In genomic region chr11:48820308-48820674, GRCm38 (mm10) we compare ENCODE assay signal across 15 mouse cellular contexts. TPM values are rescaled to one million over a fixed set of nuclear protein-coding genes. Genes with fewer than 3 reads are reported as not detected.
DNase-seq lines count a peak whose midpoint lies in the region; ATAC-seq lines count a peak whose summit lies in the region.
"Had no signal": no experiment of that assay in that cellular context is flagged by ENCODE, and none has a peak within 500 bp of the region (broad histone marks: within the 10 kb centered on the region; RNA-seq: fewer than 3 reads in every experiment).

No protein-coding gene starts in this region.

- H3K36me3 ChIP-seq in heart, embryonic 14.5 days (ENCODE audit: control insufficient read depth, insufficient read depth, low read length), result peaks cover 6% of the 10 kb centered on the region; the same call in 1 of the 2 replicates
- no peaks in the 10 kb centered on the region for H3K36me3 ChIP-seq in liver, embryonic 11.5 days (ENCODE audit: control insufficient read depth, insufficient read depth, low read length)
- H3K36me3 ChIP-seq: forebrain, embryonic 15.5 days; lung, embryonic 15.5 days; neural tube, embryonic 12.5 days had no signal

- no peak overlapping the region for H3K9ac ChIP-seq in heart, embryonic 14.5 days (ENCODE audit: low read length)
- H3K9ac ChIP-seq in liver, embryonic 11.5 days (ENCODE audit: low read depth, low read length), result no peak overlapping the region
- H3K9ac ChIP-seq: forebrain, embryonic 15.5 days; limb, embryonic 13.5 days; lung, embryonic 15.5 days; neural tube, embryonic 12.5 days had no signal

- no peak for DNase-seq in heart, postnatal 4 days
- DNase-seq in 3T3-L1 (ENCODE audit: low read depth, low spot score) (peak; percentile 84), A20 (ENCODE audit: low read depth, low spot score) (peak; percentile 48)
- no peak for DNase-seq in liver, embryonic 11.5 days (ENCODE audit: low spot score)
- no peak for DNase-seq in lung, postnatal 10 days
- DNase-seq in cerebellum, adult 9-10 months, result no peak
- DNase-seq: adrenal gland, adult 8-10 months; cerebellum, adult 2 months had no signal

- H3K4me1 ChIP-seq in heart, embryonic 14.5 days (ENCODE audit: control insufficient read depth in 2 of 2, insufficient read depth in 2 of 2, low read length in 2 of 2), result peaks cover 11 to 24% of the 10 kb centered on the region in 2 experiments
- peaks cover 17% of the 10 kb centered on the region for H3K4me1 ChIP-seq in liver, embryonic 11.5 days (replicated peaks; ENCODE audit: control insufficient read depth, insufficient read depth, low read length)

- H3K9me3 ChIP-seq in heart, embryonic 14.5 days (ENCODE audit: control insufficient read depth, low read length), result no peaks in the 10 kb centered on the region
- no peaks in the 10 kb centered on the region for H3K9me3 ChIP-seq in liver, embryonic 11.5 days (ENCODE audit: control insufficient read depth, low read length)
- H3K9me3 ChIP-seq: forebrain, embryonic 15.5 days; limb, embryonic 13.5 days; lung, embryonic 15.5 days; neural tube, embryonic 12.5 days had no signal

- H3K27me3 ChIP-seq in heart, embryonic 14.5 days (ENCODE audit: control insufficient read depth, insufficient read depth, low read length), result peaks cover 5% of the 10 kb centered on the region; the same call in 1 of the 2 replicates
- H3K27me3 ChIP-seq in liver, embryonic 11.5 days (replicated peaks; ENCODE audit: control insufficient read depth, insufficient read depth, low read length), result peaks cover 9% of the 10 kb centered on the region

- H3K4me3 ChIP-seq in heart, embryonic 14.5 days (ENCODE audit: control insufficient read depth in 1 of 2, insufficient read depth in 1 of 2, low read depth in 1 of 2, low read length in 2 of 2), result no peak overlapping the region
- no peak overlapping the region for H3K4me3 ChIP-seq in liver, embryonic 11.5 days (ENCODE audit: low read depth, low read length)
- H3K4me3 ChIP-seq: forebrain, embryonic 15.5 days; limb, embryonic 13.5 days; lung, embryonic 15.5 days; neural tube, embryonic 12.5 days had no signal

- no peak overlapping the region for H3K4me2 ChIP-seq in heart, embryonic 14.5 days (ENCODE audit: low read length)
- no peak overlapping the region for H3K4me2 ChIP-seq in liver, embryonic 11.5 days
- H3K4me2 ChIP-seq: forebrain, embryonic 15.5 days; limb, embryonic 13.5 days; lung, embryonic 15.5 days; neural tube, embryonic 12.5 days had no signal

- no peak for ATAC-seq in heart, embryonic 14.5 days (ENCODE audit: insufficient number of reproducible peaks, insufficient read depth, low FRiP score, low read depth)
- no peak for ATAC-seq in liver, embryonic 11.5 days (replicated peaks; ENCODE audit: low FRiP score)
- ATAC-seq: forebrain, embryonic 15.5 days; inflammation-experienced regulatory T-cells, adult 6 months had no signal

- H3K27ac ChIP-seq in heart, embryonic 14.5 days (replicated peaks in 1 of 2; ENCODE audit: control insufficient read depth in 1 of 2, insufficient read depth in 1 of 2, low read depth in 2 of 2, low read length in 2 of 2), result peak overlapping the region; percentile 26 to 51
- peak overlapping the region; percentile 54 for H3K27ac ChIP-seq in liver, embryonic 11.5 days (ENCODE audit: low read depth, low read length)
- H3K27ac ChIP-seq: forebrain, embryonic 15.5 days; kidney, postnatal 0 days; limb, embryonic 13.5 days; lung, embryonic 15.5 days; neural tube, embryonic 12.5 days had no signal

RNA-seq across cellular contexts. Expression of gene Trim41, which starts 3.1 kb away (rescaled TPM):
- 3.2 and 3.8 TPM in 2 replicates for polyA plus RNA-seq in heart, embryonic 14.5 days (2014; fragmentation: Nextera tagmentation; extraction: Ambion mirVana)
- total RNA-seq in heart, postnatal 4 days (2021), result 10 to 100 TPM; 36.0 to 40.1 TPM
- 3.5 and 4.5 TPM in 2 replicates for polyA plus RNA-seq in liver, embryonic 11.5 days (2014; fragmentation: Nextera tagmentation; extraction: Ambion mirVana)

RNA-seq across cellular contexts. Expression of gene Trim7, which starts 5.6 kb away (rescaled TPM):
- 1.4 and 1.5 TPM in 2 replicates for polyA plus RNA-seq in heart, embryonic 14.5 days (2014; fragmentation: Nextera tagmentation; extraction: Ambion mirVana)
- 1 to 10 TPM; 5.3 to 5.5 TPM for total RNA-seq in heart, postnatal 4 days (2021)
- polyA plus RNA-seq in liver, embryonic 11.5 days (2014; fragmentation: Nextera tagmentation; extraction: Ambion mirVana), result 0.18 and 0.38 TPM in 2 replicates

RNA-seq across cellular contexts. Expression of gene Gm12184, which starts 6.2 kb away (rescaled TPM):
- 5.7 and 7.0 TPM in 2 replicates for polyA plus RNA-seq in heart, embryonic 14.5 days (2014; fragmentation: Nextera tagmentation; extraction: Ambion mirVana)
- total RNA-seq in heart, postnatal 4 days (2021), result 1 to 10 TPM; 4.8 to 5.1 TPM
- polyA plus RNA-seq in liver, embryonic 11.5 days (2014; fragmentation: Nextera tagmentation; extraction: Ambion mirVana), result 6.2 and 7.6 TPM in 2 replicates

RNA-seq across cellular contexts. Expression of gene Rack1, which starts 20.2 kb away (rescaled TPM):
- 462 and 512 TPM in 2 replicates for polyA plus RNA-seq in heart, embryonic 14.5 days (2014; fragmentation: Nextera tagmentation; extraction: Ambion mirVana)
- total RNA-seq in heart, postnatal 4 days (2021), result 100 to 1,000 TPM; 642 to 663 TPM
- 1,154 and 1,248 TPM in 2 replicates for polyA plus RNA-seq in liver, embryonic 11.5 days (2014; fragmentation: Nextera tagmentation; extraction: Ambion mirVana)

RNA-seq across cellular contexts. Expression of gene Irgm1, which starts 51.2 kb away (rescaled TPM):
- polyA plus RNA-seq in heart, embryonic 14.5 days (2014; fragmentation: Nextera tagmentation; extraction: Ambion mirVana), result 10.2 and 11.0 TPM in 2 replicates
- total RNA-seq in heart, postnatal 4 days (2021), result 1 to 10 TPM; 6.2 to 7.6 TPM
- polyA plus RNA-seq in liver, embryonic 11.5 days (2014; fragmentation: Nextera tagmentation; extraction: Ambion mirVana), result 15.2 and 17.2 TPM in 2 replicates

Comparison
In these comparisons a context has a peak if more than half of its experiments do, and no peak if none do; other contexts are left out.
1. DNase-seq: peak in 3T3-L1 (single experiment) and A20 (single experiment); none in heart, postnatal 4 days (single experiment), liver, embryonic 11.5 days (single experiment), lung, postnatal 10 days (single experiment) and cerebellum, adult 9-10 months (single experiment).